Mouse (Mus musculus) C2C12 (cell line): ENCODE measurements around the gene B4gat1. TPM values are rescaled to one million over a fixed set of nuclear protein-coding genes. Genes with fewer than 3 reads are reported as not detected.

Source experiments
- H3K27me3 ChIP-seq: one replicate; pipeline ENCODE4 v1.6.1; 2011; ENCODE audit not compliant: control insufficient read depth, insufficient read depth, insufficient read length
- H3K36me3 ChIP-seq: one replicate; pipeline ENCODE4 v1.6.1; 2011; ENCODE audit not compliant: control insufficient read depth, insufficient read depth
- H3K4me3 ChIP-seq: one replicate; pipeline ENCODE4 v1.5.1; 2011; ENCODE audit warnings: mild to moderate bottlenecking, control low read depth; ENCODE audit not compliant: poor library complexity, insufficient read depth, severe bottlenecking
- H3K79me2 ChIP-seq: one replicate; pipeline ENCODE4 v1.6.1; 2011; ENCODE audit not compliant: control insufficient read depth, insufficient read depth
- H3K79me3 ChIP-seq: one replicate; pipeline ENCODE4 v1.6.1; 2011; ENCODE audit warnings: low read depth, control low read depth
- H3ac ChIP-seq: one replicate; pipeline ENCODE3; 2011; ENCODE audit warnings: low read depth; ENCODE audit not compliant: control insufficient read depth, insufficient read length
- CEBPB ChIP-seq: IDR thresholded peaks from one replicate; pipeline ENCODE4 v1.6.1; 2011; ENCODE audit warnings: low read depth, mild to moderate bottlenecking, control low read depth, moderate library complexity
- CTCF ChIP-seq: IDR thresholded peaks from one replicate; pipeline ENCODE4 v1.5.1; 2011; ENCODE audit not compliant: control insufficient read depth, insufficient read depth, insufficient read length
- FOSL1 ChIP-seq: IDR thresholded peaks from one replicate; pipeline ENCODE4 v1.8.0; 2011; ENCODE audit warnings: mild to moderate bottlenecking, low read length; ENCODE audit not compliant: poor library complexity, insufficient read depth, severe bottlenecking
- MAX ChIP-seq: IDR thresholded peaks from one replicate; pipeline ENCODE4 v1.6.1; 2011; ENCODE audit warnings: mild to moderate bottlenecking, control low read depth
- MYOD1 ChIP-seq: IDR thresholded peaks from one replicate; pipeline ENCODE4 v1.6.1; 2011; ENCODE audit warnings: low read depth; ENCODE audit not compliant: control insufficient read depth, insufficient read length
- MYOG ChIP-seq: IDR thresholded peaks from one replicate; pipeline ENCODE4 v1.6.1; 2011; ENCODE audit not compliant: control insufficient read depth, insufficient read length; ENCODE audit errors: extremely low read depth
- USF1 ChIP-seq: IDR thresholded peaks from one replicate; pipeline ENCODE4 v1.6.1; 2011; ENCODE audit warnings: low read depth, mild to moderate bottlenecking, control low read depth, moderate library complexity
- polyA plus RNA-seq: library from polyadenylated mRNA; unstranded; fragments of >200 nt; fragmentation: generic; extraction: Trizol; gene quantifications from one replicate; pipeline ENCODE4 v1.2.1, GENCODE M21; 2012; ENCODE audit warnings: missing spikeins

The B4gat1 gene
- polyA plus RNA-seq, 1 experiment, result 28.1 TPM

DNA sequence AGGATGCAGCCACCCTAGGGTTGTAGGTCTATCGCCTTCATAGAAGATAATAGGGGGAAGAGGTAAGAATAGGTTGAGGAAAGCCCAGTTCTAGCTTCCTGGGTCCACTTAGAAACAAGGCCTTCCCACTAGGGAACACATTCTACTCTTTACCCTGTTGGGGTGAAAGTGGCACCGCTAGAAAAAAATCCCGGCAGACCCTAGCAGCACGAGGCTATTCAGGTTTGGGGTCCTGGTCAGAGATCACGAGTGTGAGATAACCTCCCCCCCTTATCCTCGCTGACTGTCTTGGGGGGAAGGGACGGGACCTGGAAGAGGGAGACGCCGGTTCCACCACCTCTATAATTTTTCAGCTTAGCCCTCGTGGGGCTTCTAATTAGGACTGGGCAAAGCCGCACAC lies 32.5 kb downstream of the B4gat1 start:
- Histone ChIP-seq H3K79me2 (no peaks in the 10 kb centered on the region), H3K4me3 (no peak overlapping the region), H3K36me3 (no peaks in the 10 kb centered on the region), H3K27me3 (no peaks in the 10 kb centered on the region), H3ac (no peak overlapping the region), H3K79me3 (no peaks in the 10 kb centered on the region)
- no peak for TF ChIP-seq MYOG
- no peak for TF ChIP-seq FOSL1
- TF ChIP-seq MAX, result no peak
- TF ChIP-seq CTCF, result no peak

DNA sequence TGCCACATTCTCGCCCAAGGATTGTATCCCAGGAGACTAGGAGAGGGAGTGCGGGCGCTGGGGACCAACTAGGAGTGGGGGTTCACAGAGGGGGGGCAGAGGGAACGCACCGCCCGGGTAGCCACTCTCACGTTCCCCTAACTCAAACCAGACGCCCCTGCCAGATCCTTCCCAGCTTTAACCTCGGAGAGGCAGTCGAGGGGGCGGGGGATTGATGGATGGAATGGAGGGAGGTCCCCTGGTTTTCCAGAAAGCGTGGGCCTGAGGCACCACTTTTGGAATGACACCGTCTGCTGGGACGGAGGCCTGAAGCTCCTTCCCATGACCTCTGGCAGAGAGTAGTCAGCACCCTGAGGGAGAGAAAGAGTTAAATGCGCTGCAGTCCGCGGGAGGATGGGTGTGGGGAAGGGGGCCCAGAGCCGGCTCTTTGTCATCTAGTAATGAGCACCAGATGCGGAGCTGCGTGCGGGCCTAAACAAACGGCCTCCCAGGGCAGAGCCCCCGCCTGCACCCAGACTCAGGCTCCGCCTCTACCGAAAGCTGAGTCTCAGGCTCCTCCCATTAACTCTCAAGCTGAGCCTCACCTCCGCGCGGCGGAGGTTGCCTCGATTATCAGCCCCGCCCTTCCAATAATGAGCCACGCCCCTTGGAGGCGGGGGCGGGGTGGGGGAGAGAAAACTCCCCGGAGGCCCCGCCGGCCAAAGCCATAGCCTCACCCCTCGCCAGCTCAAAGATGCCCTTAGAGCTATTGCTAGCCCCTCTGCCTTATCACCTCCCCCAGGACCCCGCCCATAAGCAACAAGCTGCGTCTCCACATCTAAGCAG lies 33.1 kb downstream of the B4gat1 start:
- Histone ChIP-seq H3K79me2 (no peaks in the 10 kb centered on the region), H3K36me3 (no peaks in the 10 kb centered on the region), H3ac (peak overlapping the region; percentile 29)

DNA sequence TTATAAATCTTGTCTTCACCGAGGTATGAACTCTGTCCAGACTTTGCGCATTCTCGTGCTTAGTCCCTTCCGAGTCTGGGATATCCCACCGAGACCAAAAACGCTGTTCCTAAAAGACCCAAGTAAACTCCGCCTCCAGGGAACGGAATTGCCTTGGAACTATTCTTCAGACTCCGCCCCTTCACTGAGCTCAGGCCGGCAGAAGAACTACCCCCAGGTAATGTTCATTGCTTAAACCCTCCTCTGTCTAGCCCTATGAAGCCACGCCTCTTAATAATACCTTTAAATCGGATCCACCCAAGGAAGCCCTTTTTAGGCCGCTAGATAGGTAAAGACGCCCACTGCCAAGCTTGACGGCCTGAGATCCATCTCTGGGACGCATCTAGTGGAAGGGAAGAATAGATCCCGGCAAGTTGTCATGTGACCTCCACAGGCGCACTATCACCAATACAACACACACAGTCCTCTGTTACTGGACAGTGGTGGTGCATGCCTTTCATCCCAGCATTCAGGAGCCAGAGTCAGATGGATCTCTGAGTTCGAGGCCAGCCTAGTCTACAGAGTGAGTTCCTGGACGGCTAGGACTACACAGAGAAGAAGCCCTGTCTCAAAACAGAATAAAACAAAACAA lies 33.9 kb downstream of the B4gat1 start:
- Histone ChIP-seq H3K27me3 (no peaks in the 10 kb centered on the region), H3K79me2 (no peaks in the 10 kb centered on the region), H3K36me3 (no peaks in the 10 kb centered on the region), H3ac (no peak overlapping the region), H3K79me3 (no peaks in the 10 kb centered on the region), H3K4me3 (peak overlapping the region; percentile 29)
- TF ChIP-seq CEBPB, result no peak
- peak; percentile 23 for TF ChIP-seq USF1

More for the DNA sequence above, 33.1 kb downstream of the B4gat1 start:
- TF ChIP-seq CEBPB (no peak), USF1 (no peak), MAX (no peak), MYOD1 (no peak), CTCF (no peak), FOSL1 (no peak), MYOG (no peak)
- H3K79me3 ChIP-seq, result no peaks in the 10 kb centered on the region
- peak overlapping the region; percentile 29 for H3K4me3 ChIP-seq
- H3K27me3 ChIP-seq, result no peaks in the 10 kb centered on the region

DNA sequence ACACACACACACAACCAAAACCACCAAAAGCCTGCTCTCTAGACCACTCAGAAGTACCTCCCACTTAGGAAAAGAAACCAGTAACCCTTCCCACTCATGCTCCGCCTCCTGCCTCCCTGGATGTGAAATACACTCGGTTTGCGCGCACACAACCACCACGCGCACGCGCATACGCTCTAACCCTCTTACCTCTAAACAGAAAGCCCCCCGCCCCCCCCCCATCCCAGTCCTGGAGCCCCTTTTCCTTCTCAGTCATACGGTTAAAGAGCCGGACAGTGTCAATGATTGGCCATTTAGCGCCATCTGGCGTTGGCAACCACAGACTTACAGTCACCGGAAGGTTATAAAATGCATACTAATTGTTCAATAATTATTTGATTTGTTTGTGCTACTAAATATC lies 34.4 kb downstream of the B4gat1 start:
- no peak overlapping the region for H3ac ChIP-seq
- peak; percentile 19 for TF ChIP-seq CTCF
- no peak for TF ChIP-seq MYOG

DNA sequence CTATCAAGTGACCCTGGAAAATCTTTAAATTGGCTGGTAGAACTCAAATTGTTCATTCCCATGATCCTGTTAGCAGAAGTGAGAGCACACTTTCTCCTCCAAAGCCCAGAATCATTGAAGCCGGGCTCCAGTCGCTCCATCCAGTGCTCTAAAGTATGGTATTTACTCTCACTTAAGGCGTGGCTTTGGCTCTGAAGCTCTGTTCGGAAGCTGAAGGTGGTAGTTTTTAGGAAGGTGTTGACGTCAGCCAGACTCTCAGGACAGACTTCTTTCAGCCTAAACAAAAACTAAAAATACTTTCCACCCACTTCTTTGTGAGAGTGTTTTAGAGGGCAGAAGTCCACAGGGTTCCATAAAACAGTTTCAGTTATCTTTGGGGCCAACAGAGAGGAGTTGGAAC lies 34.9 kb downstream of the B4gat1 start:
- TF ChIP-seq MYOG (no peak), FOSL1 (no peak), CEBPB (no peak), MYOD1 (no peak), MAX (no peak), USF1 (no peak), CTCF (no peak)
- Histone ChIP-seq H3ac (no peak overlapping the region), H3K36me3 (no peaks in the 10 kb centered on the region), H3K4me3 (no peak overlapping the region), H3K79me3 (no peaks in the 10 kb centered on the region), H3K27me3 (no peaks in the 10 kb centered on the region), H3K79me2 (no peaks in the 10 kb centered on the region)

More for the DNA sequence above, 34.4 kb downstream of the B4gat1 start:
- H3K36me3 ChIP-seq, result no peaks in the 10 kb centered on the region
- H3K79me2 ChIP-seq, result no peaks in the 10 kb centered on the region
- no peaks in the 10 kb centered on the region for H3K79me3 ChIP-seq
- no peak overlapping the region for H3K4me3 ChIP-seq
- no peaks in the 10 kb centered on the region for H3K27me3 ChIP-seq

DNA sequence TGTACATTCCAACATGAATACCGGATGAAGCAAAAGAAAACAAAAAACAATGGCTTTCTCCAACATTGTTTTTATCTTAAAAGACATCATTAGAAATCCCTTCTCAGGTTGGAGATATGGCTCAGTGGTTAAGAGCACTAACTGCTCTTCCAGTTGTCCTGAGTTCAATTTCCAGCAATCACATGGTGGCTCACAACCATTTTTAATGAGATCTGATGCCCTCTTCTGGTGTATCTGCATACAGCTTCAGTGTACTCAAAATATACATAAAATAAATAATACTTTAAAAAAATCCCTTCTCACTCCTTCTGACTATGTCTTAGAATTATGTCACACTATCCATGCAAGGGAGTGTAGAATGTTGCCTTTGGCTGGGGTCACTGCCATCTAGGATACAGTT lies 40.7 kb downstream of the B4gat1 start:
- Histone ChIP-seq H3ac (no peak overlapping the region), H3K27me3 (no peaks in the 10 kb centered on the region), H3K36me3 (no peaks in the 10 kb centered on the region), H3K79me3 (no peaks in the 10 kb centered on the region), H3K4me3 (no peak overlapping the region), H3K79me2 (no peaks in the 10 kb centered on the region)
- TF ChIP-seq MAX (no peak), USF1 (peak; percentile 48)
